Comparison of ENCODE assay signal across 8 mouse cellular contexts in the genomic region with DNA sequence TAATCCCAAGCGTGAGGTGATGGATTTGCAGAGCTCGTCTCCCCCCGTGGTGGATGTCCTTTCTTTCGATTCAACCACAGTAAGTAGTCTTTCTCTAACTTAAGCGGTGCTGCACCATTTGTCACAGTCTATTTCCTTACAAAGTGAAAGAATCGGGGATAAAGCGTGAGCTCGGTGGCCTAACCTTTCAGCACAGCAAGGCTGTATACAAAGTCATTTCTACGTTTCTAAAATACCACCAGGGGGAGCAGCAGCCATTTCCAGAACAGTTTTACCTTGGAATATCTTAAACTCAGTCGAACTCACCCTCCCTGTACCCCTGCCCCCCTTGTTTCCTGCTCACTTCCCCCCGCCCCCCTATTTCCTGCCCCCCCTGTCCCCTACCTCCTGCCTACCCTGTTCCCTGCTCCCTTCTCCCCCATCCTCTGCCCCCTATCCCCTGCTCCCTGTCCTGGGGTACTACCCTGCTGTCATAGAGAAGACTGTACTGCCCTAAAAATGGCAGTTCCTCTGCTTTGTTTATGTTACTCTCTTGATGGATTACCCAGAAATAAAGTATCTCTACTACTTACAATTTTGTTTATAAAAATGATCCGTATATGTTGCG. TPM values are rescaled to one million over a fixed set of nuclear protein-coding genes. Genes with fewer than 3 reads are reported as not detected.
DNase-seq lines count a peak whose midpoint lies in the region; ATAC-seq and TF ChIP-seq lines count a peak whose summit lies in the region.

No protein-coding gene starts in this region.

- DNase-seq in cerebellum, adult 2 months = peak in 1 of 2 experiments; percentile 37
- no peak for DNase-seq in cerebellum, adult 8-10 months
- peak; percentile 84 for DNase-seq in NIH3T3 (ENCODE audit: low read depth)
- no peak for DNase-seq in forebrain, embryonic 11.5 days (ENCODE audit: low spot score)
- peak; percentile 72 for DNase-seq in induced T-regulatory cell, adult 2 months (ENCODE audit: low read depth)
- no peak for DNase-seq in liver, embryonic 14.5 days (ENCODE audit: low read depth in 3 of 3, low spot score in 3 of 3)
- DNase-seq in ovary, postnatal 36 days (ENCODE audit: low spot score) = no peak

- 49% methylated on average over 13 of the region's 13 CpGs for WGBS in cerebellum, adult 2 months
- 43% methylated on average over 13 of the region's 13 CpGs for WGBS in forebrain, embryonic 11.5 days
- 38% methylated on average over 13 of the region's 13 CpGs for WGBS in liver, embryonic 14.5 days (ENCODE audit: insufficient replicate concordance)
- 26% methylated on average over 12 of the region's 13 CpGs for WGBS in neural tube, embryonic 13.5 days

- no peak overlapping the region for H3K9ac ChIP-seq in forebrain, embryonic 11.5 days (ENCODE audit: low read length)
- no peak overlapping the region for H3K9ac ChIP-seq in liver, embryonic 14.5 days (replicated peaks)
- 0 out of 2 replicates have a peak overlapping the region, but pooled peaks have one; percentile 34 for H3K9ac ChIP-seq in neural tube, embryonic 13.5 days

- H3K4me2 ChIP-seq in forebrain, embryonic 11.5 days (ENCODE audit: low read depth, low read length, severe bottlenecking) = no peak overlapping the region
- no peak overlapping the region for H3K4me2 ChIP-seq in liver, embryonic 14.5 days (ENCODE audit: low read depth)
- peak overlapping the region; percentile 27; the same call in 1 of the 2 replicates for H3K4me2 ChIP-seq in neural tube, embryonic 13.5 days

- TF ChIP-seq EP300 in liver, embryonic 14.5 days (IDR thresholded peaks at IDR 0.05; ENCODE audit: low read depth) = no peak

- no peaks in the 10 kb centered on the region; the same call in 1 of the 2 replicates for H3K36me3 ChIP-seq in forebrain, embryonic 11.5 days (ENCODE audit: control insufficient read depth, insufficient read depth, low read length)
- H3K36me3 ChIP-seq in liver, embryonic 14.5 days (replicated peaks; ENCODE audit: control insufficient read depth, insufficient read depth, low read depth) = no peaks in the 10 kb centered on the region
- H3K36me3 ChIP-seq in neural tube, embryonic 13.5 days = peaks cover 2% of the 10 kb centered on the region; the same call in 1 of the 2 replicates

- H3K27ac ChIP-seq in cerebellum, adult 2 months (ENCODE audit: insufficient read depth, low read length) = no peak overlapping the region
- no peak overlapping the region for H3K27ac ChIP-seq in forebrain, embryonic 11.5 days (ENCODE audit: low read depth, low read length)
- no peak overlapping the region for H3K27ac ChIP-seq in liver, embryonic 14.5 days
- no peak overlapping the region for H3K27ac ChIP-seq in neural tube, embryonic 13.5 days (replicated peaks)

- ATAC-seq in forebrain, embryonic 11.5 days (replicated peaks; ENCODE audit: low FRiP score) = peak; percentile 57
- no peak for ATAC-seq in liver, embryonic 14.5 days (ENCODE audit: insufficient read depth)
- ATAC-seq in neural tube, embryonic 13.5 days (ENCODE audit: low read depth) = peak; percentile 81

- no peaks in the 10 kb centered on the region; the same call in none of the 2 replicates for H3K4me1 ChIP-seq in cerebellum, adult 2 months (ENCODE audit: control insufficient read depth, insufficient read depth, low read length)
- H3K4me1 ChIP-seq in forebrain, embryonic 11.5 days (replicated peaks; ENCODE audit: control insufficient read depth, insufficient read depth, low read length) = no peaks in the 10 kb centered on the region; the same call in 1 of the 2 replicates
- H3K4me1 ChIP-seq in liver, embryonic 14.5 days (replicated peaks; ENCODE audit: control insufficient read depth in 2 of 2, insufficient read depth in 2 of 2, low read length in 1 of 2) = peaks cover 0 to 3% of the 10 kb centered on the region in 2 experiments; a peak in 2 of 4 replicates
- H3K4me1 ChIP-seq in neural tube, embryonic 13.5 days (replicated peaks) = no peaks in the 10 kb centered on the region; the same call in 1 of the 2 replicates

- TF ChIP-seq CTCF in cerebellum, adult 2 months (IDR thresholded peaks at IDR 0.05; ENCODE audit: borderline replicate concordance, insufficient read depth, low read depth, low read length) = 0 out of 2 replicates have a peak, but pooled peaks have one; percentile 31
- TF ChIP-seq CTCF in liver, embryonic 14.5 days (IDR thresholded peaks at IDR 0.05; ENCODE audit: low read depth) = peak; percentile 38; the same call in 1 of the 2 replicates

- no peak overlapping the region for H3K4me3 ChIP-seq in cerebellum, adult 2 months (replicated peaks; ENCODE audit: insufficient read depth, low read depth, low read length)
- H3K4me3 ChIP-seq in forebrain, embryonic 11.5 days (ENCODE audit: low read depth, low read length) = no peak overlapping the region
- no peak overlapping the region for H3K4me3 ChIP-seq in liver, embryonic 14.5 days (ENCODE audit: insufficient read depth in 1 of 2, low read depth in 2 of 2, low read length in 2 of 2)
- no peak overlapping the region for H3K4me3 ChIP-seq in neural tube, embryonic 13.5 days

- no peaks in the 10 kb centered on the region for H3K9me3 ChIP-seq in forebrain, embryonic 11.5 days (ENCODE audit: control insufficient read depth, low read length)
- no peaks in the 10 kb centered on the region for H3K9me3 ChIP-seq in liver, embryonic 14.5 days (ENCODE audit: control insufficient read depth, low read length)
- no peaks in the 10 kb centered on the region for H3K9me3 ChIP-seq in neural tube, embryonic 13.5 days

- no peak for TF ChIP-seq POLR2A in cerebellum, adult 2 months (IDR thresholded peaks at IDR 0.05; ENCODE audit: borderline replicate concordance, insufficient read depth, low read length)

- H3K27me3 ChIP-seq in cerebellum, adult 2 months (ENCODE audit: control insufficient read depth, insufficient read depth, low read length) = no peaks in the 10 kb centered on the region
- H3K27me3 ChIP-seq in forebrain, embryonic 11.5 days (ENCODE audit: control insufficient read depth, insufficient read depth, low read length) = no peaks in the 10 kb centered on the region
- no peaks in the 10 kb centered on the region for H3K27me3 ChIP-seq in liver, embryonic 14.5 days (ENCODE audit: control insufficient read depth, insufficient read depth, low read length)
- H3K27me3 ChIP-seq in neural tube, embryonic 13.5 days = no peaks in the 10 kb centered on the region

RNA-seq across cellular contexts. Expression of a gene that starts 38.8 kb away (rescaled TPM):
- polyA plus RNA-seq in cerebellum, adult 2 months (2012; rRNA removed) = not detected in 2 replicates
- polyA plus RNA-seq in forebrain, embryonic 11.5 days (2014; fragmentation: Nextera tagmentation; extraction: Ambion mirVana) = not detected in 2 replicates
- polyA plus RNA-seq in liver, embryonic 14.5 days (2012; rRNA removed) = not detected in 2 replicates
- polyA plus RNA-seq in liver, embryonic 14.5 days (2014; fragmentation: Nextera tagmentation; extraction: Ambion mirVana) = not detected in 2 replicates
- not detected in 2 replicates for polyA plus RNA-seq in neural tube, embryonic 13.5 days (2015; fragmentation: Nextera tagmentation; extraction: Ambion mirVana)

RNA-seq across cellular contexts. Expression of a gene that starts 57.0 kb away (rescaled TPM):
- polyA plus RNA-seq in cerebellum, adult 2 months (2012; rRNA removed) = 1.5 and 1.8 TPM in 2 replicates
- polyA plus RNA-seq in forebrain, embryonic 11.5 days (2014; fragmentation: Nextera tagmentation; extraction: Ambion mirVana) = 4.7 and 5.6 TPM in 2 replicates
- 0.63 and 0.81 TPM in 2 replicates for polyA plus RNA-seq in liver, embryonic 14.5 days (2012; rRNA removed)
- 2.7 and 2.9 TPM in 2 replicates for polyA plus RNA-seq in liver, embryonic 14.5 days (2014; fragmentation: Nextera tagmentation; extraction: Ambion mirVana)
- polyA plus RNA-seq in neural tube, embryonic 13.5 days (2015; fragmentation: Nextera tagmentation; extraction: Ambion mirVana) = 3.0 and 3.7 TPM in 2 replicates

RNA-seq across cellular contexts. Expression of a gene that starts 58.1 kb away (rescaled TPM):
- 10.0 and 11.8 TPM in 2 replicates for polyA plus RNA-seq in cerebellum, adult 2 months (2012; rRNA removed)
- polyA plus RNA-seq in forebrain, embryonic 11.5 days (2014; fragmentation: Nextera tagmentation; extraction: Ambion mirVana) = 42.7 and 43.7 TPM in 2 replicates
- polyA plus RNA-seq in liver, embryonic 14.5 days (2012; rRNA removed) = 5.6 TPM in 2 replicates
- polyA plus RNA-seq in liver, embryonic 14.5 days (2014; fragmentation: Nextera tagmentation; extraction: Ambion mirVana) = 5.9 and 7.2 TPM in 2 replicates
- 12.2 and 13.3 TPM in 2 replicates for polyA plus RNA-seq in neural tube, embryonic 13.5 days (2015; fragmentation: Nextera tagmentation; extraction: Ambion mirVana)

Comparison
In these comparisons a context has a peak if more than half of its experiments do, and no peak if none do; other contexts are left out.
1. DNase-seq: peak in NIH3T3 (single experiment) and induced T-regulatory cell, adult 2 months (single experiment); none in cerebellum, adult 8-10 months (single experiment), forebrain, embryonic 11.5 days (single experiment), liver, embryonic 14.5 days (0 of 3) and ovary, postnatal 36 days (single experiment).